Mouse (Mus musculus): ENCODE data around the gene Nol7. TPM values are rescaled to one million over a fixed set of nuclear protein-coding genes. Genes with fewer than 3 reads are reported as not detected.

Nol7 gene
- polyA plus RNA-seq, 1 experiment from 2014 or later, result 187 TPM

Other genes starting within 250 kb of the Nol7 start
- gene Tbc1d7, start 226.9 kb upstream of the Nol7 start, polyA plus RNA-seq (2015; fragmentation: Nextera tagmentation; extraction: Ambion mirVana), result 77.4 and 80.3 TPM in 2 replicates
- gene Gfod1, start 94.2 kb upstream of the Nol7 start, polyA plus RNA-seq (2015; fragmentation: Nextera tagmentation; extraction: Ambion mirVana), result 1.9 and 2.7 TPM in 2 replicates
- gene Sirt5, start 32.9 kb upstream of the Nol7 start, polyA plus RNA-seq (2015; fragmentation: Nextera tagmentation; extraction: Ambion mirVana), result 33.2 and 34.2 TPM in 2 replicates
- gene Ranbp9, start 82.9 kb downstream of the Nol7 start, polyA plus RNA-seq (2015; fragmentation: Nextera tagmentation; extraction: Ambion mirVana), result 10.3 and 12.9 TPM in 2 replicates
- gene Mcur1, start 161.8 kb downstream of the Nol7 start, polyA plus RNA-seq (2015; fragmentation: Nextera tagmentation; extraction: Ambion mirVana), result 6.5 and 8.2 TPM in 2 replicates
- gene Rnf182, start 217.3 kb downstream of the Nol7 start, polyA plus RNA-seq (2015; fragmentation: Nextera tagmentation; extraction: Ambion mirVana), result 24.1 and 30.2 TPM in 2 replicates

Measured in neural tube, embryonic 15.5 days (tissue).